In genomic region chr3:124806891-124807290, GRCm38 (mm10) we compare ENCODE assay signal across 24 mouse cellular contexts.
"Had no signal": no experiment of that assay in that cellular context is flagged by ENCODE, and none has a peak within 500 bp of the region (broad histone marks: within the 10 kb centered on the region; RNA-seq: fewer than 3 reads in every experiment).

No protein-coding gene starts in this region.

- DNase-seq: cerebellum, adult 9-11 months; cerebellum, postnatal 10 days; cerebellum, postnatal 14 days; cerebellum, postnatal 25 days; cerebellum, postnatal 36 days; embryo, embryonic 11 days; forebrain, postnatal 0 days; gastrocnemius, adult 2 months; gastrocnemius, postnatal 10 days; gastrocnemius, postnatal 14 days; gastrocnemius, postnatal 25 days; heart, adult 11 months; heart, adult 18-20 months; heart, adult 2 months had no signal

- H3K9me3 ChIP-seq: embryonic facial prominence, embryonic 10.5 days; embryonic facial prominence, embryonic 12.5 days; embryonic facial prominence, embryonic 13.5 days; embryonic facial prominence, embryonic 15.5 days; forebrain, embryonic 10.5 days; forebrain, embryonic 12.5 days; forebrain, embryonic 13.5 days; forebrain, embryonic 15.5 days; heart, embryonic 10.5 days had no signal

- H3K4me1 ChIP-seq: embryonic facial prominence, embryonic 10.5 days; embryonic facial prominence, embryonic 12.5 days; embryonic facial prominence, embryonic 13.5 days; embryonic facial prominence, embryonic 15.5 days; forebrain, embryonic 10.5 days; forebrain, embryonic 12.5 days; forebrain, embryonic 13.5 days; forebrain, embryonic 15.5 days; heart, embryonic 10.5 days had no signal

- H3K27ac ChIP-seq: embryonic facial prominence, embryonic 10.5 days; embryonic facial prominence, embryonic 12.5 days; embryonic facial prominence, embryonic 13.5 days; embryonic facial prominence, embryonic 15.5 days; forebrain, embryonic 10.5 days; forebrain, embryonic 12.5 days; forebrain, embryonic 13.5 days; forebrain, embryonic 15.5 days; gastrocnemius, adult 2 months; heart, adult 2 months; heart, embryonic 10.5 days had no signal

- H3K4me3 ChIP-seq: embryonic facial prominence, embryonic 10.5 days; embryonic facial prominence, embryonic 12.5 days; embryonic facial prominence, embryonic 13.5 days; embryonic facial prominence, embryonic 15.5 days; erythroblast, embryonic 14.5 days; forebrain, embryonic 10.5 days; forebrain, embryonic 12.5 days; forebrain, embryonic 13.5 days; forebrain, embryonic 15.5 days; gastrocnemius, adult 2 months; heart, adult 2 months; heart, embryonic 10.5 days had no signal

- H3K9ac ChIP-seq: embryonic facial prominence, embryonic 12.5 days; embryonic facial prominence, embryonic 13.5 days; embryonic facial prominence, embryonic 15.5 days; forebrain, embryonic 12.5 days; forebrain, embryonic 13.5 days; forebrain, embryonic 15.5 days; forebrain, postnatal 0 days had no signal

- H3K36me3 ChIP-seq: embryonic facial prominence, embryonic 10.5 days; embryonic facial prominence, embryonic 12.5 days; embryonic facial prominence, embryonic 13.5 days; embryonic facial prominence, embryonic 15.5 days; forebrain, embryonic 10.5 days; forebrain, embryonic 12.5 days; forebrain, embryonic 15.5 days; heart, embryonic 10.5 days had no signal

- H3K27me3 ChIP-seq: embryonic facial prominence, embryonic 12.5 days; embryonic facial prominence, embryonic 13.5 days; embryonic facial prominence, embryonic 15.5 days; forebrain, embryonic 12.5 days; forebrain, embryonic 13.5 days; forebrain, embryonic 15.5 days had no signal
